Mouse (Mus musculus) liver, embryonic 14.5 days (tissue): Measurements from ENCODE around the gene Gm21964. TPM values are rescaled to one million over a fixed set of nuclear protein-coding genes. Genes with fewer than 3 reads are reported as not detected.

ENCODE experiments used
- ATAC-seq: fragments of 200-750 bp; cut with Nextera tagmentation; 2 replicates; pipeline ENCODE4 v1.8.0; 2017; ENCODE audit warnings: moderate number of reproducible peaks, mild to moderate bottlenecking, moderate library complexity; ENCODE audit not compliant: insufficient read depth
- DNase-seq, 3 experiments: peaks; one replicate each; pipeline ENCODE4 v3.0.0-alpha.2; 2012 to 2013; ENCODE audit warnings: low read depth in 3 of 3, low spot score in 3 of 3
- H3K27ac ChIP-seq: fragments of 300-500 bp; sonication (generic); 2 replicates; pipeline ENCODE4 v1.5.1; 2014; ENCODE audit warnings: moderate library complexity, mild to moderate bottlenecking, control low read depth, inconsistent platforms
- H3K27me3 ChIP-seq: fragments of 300-500 bp; sonication (generic); 2 replicates; pipeline ENCODE4 v1.6.1; 2014; ENCODE audit warnings: mild to moderate bottlenecking, low read length, moderate library complexity; ENCODE audit not compliant: control insufficient read depth, insufficient read depth
- H3K36me3 ChIP-seq: fragments of 300-500 bp; sonication (generic); replicated peaks from 2 replicates; pipeline ENCODE4 v1.6.1; 2014; ENCODE audit warnings: low read depth; ENCODE audit not compliant: control insufficient read depth, insufficient read depth
- H3K4me1 ChIP-seq, 2 experiments: fragments of 200-500 bp in 1 of 2; fragments of 300-500 bp in 1 of 2; sonication (generic) in 1 of 2; replicated peaks; 2 replicates each; pipeline ENCODE4 v1.6.1; 2012 to 2014; ENCODE audit warnings: antibody characterized with exemption in 1 of 2, inconsistent platforms in 1 of 2, low read length in 1 of 2; ENCODE audit not compliant: control insufficient read depth in 2 of 2, insufficient read depth in 2 of 2
- H3K4me2 ChIP-seq: fragments of 300-500 bp; sonication (generic); 2 replicates; pipeline ENCODE4 v1.6.1; 2014; ENCODE audit warnings: low read depth, mild to moderate bottlenecking, control low read depth, moderate library complexity
- H3K4me3 ChIP-seq, 2 experiments: fragments of 200-500 bp in 1 of 2; fragments of 300-500 bp in 1 of 2; sonication (generic) in 1 of 2; 2 replicates each; pipeline ENCODE4 v1.5.1; 2012 to 2014; ENCODE audit warnings: low read depth in 2 of 2, low read length in 2 of 2, mild to moderate bottlenecking in 2 of 2, control low read depth in 1 of 2, inconsistent platforms in 1 of 2, moderate library complexity in 1 of 2; ENCODE audit not compliant: insufficient read depth in 1 of 2
- H3K9ac ChIP-seq: fragments of 300-500 bp; sonication (generic); replicated peaks from 2 replicates; pipeline ENCODE4 v1.6.1; 2014; ENCODE audit warnings: mild to moderate bottlenecking, control low read depth, moderate library complexity
- H3K9me3 ChIP-seq: fragments of 300-500 bp; sonication (generic); 2 replicates; pipeline ENCODE4 v1.6.1; 2016; ENCODE audit warnings: low read length, mixed read lengths; ENCODE audit not compliant: control insufficient read depth
- CTCF ChIP-seq: IDR thresholded peaks from 2 replicates; pipeline ENCODE4 v1.5.1; 2016; ENCODE audit warnings: antibody characterized with exemption, low read depth, control low read depth
- EP300 ChIP-seq: IDR thresholded peaks from 2 replicates; pipeline ENCODE4 v1.6.1; 2016; ENCODE audit warnings: antibody characterized with exemption, low read depth
- WGBS: fragments of 180-500 bp; shearing (Covaris S2); extraction: QIAGEN DNeasy Blood & Tissue Kit; methylation state at CpG from one replicate; pipeline ENCODE4 v1.1.7; 2014; ENCODE audit not compliant: insufficient replicate concordance; 5-methylcytosine and 5-hydroxymethylcytosine counted together
- polyA plus RNA-seq, 2 experiments: library from polyadenylated mRNA; depleted of rRNA in 1 of 2; stranded (reverse) in 1 of 2; unstranded in 1 of 2; fragments of >200 nt; fragmentation: Nextera tagmentation in 1 of 2; extraction: Ambion mirVana in 1 of 2; gene quantifications; 2 replicates each; pipeline versions ENCODE4 v1.2.1 to v1.2.3; 2012 to 2014

Gene Gm21964
- polyA plus RNA-seq, 2 experiments = not detected

DNA sequence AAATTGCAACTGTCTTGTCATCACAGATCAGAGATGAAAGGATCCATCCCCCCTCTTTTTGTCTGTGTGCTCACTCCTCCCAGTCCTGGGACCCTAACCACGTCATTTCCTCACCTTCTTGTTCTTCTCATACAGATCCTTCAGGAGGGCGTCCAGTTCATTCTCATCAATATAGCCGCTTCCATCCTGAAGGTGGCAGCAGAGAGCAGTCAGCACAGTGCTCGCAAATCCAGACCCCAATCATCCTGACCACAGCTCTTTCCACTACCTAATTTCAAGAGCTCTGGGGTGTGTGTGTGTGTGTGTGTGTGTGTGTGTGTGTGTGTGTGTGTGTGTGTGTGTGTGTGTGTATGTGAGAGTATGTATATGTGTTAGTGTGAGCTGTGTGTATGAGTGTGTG lies 44.5 kb downstream of the Gm21964 start:
- Histone ChIP-seq H3K4me3 (no peak overlapping the region), H3K4me2 (no peak overlapping the region), H3K36me3 (no peaks in the 10 kb centered on the region), H3K9ac (no peak overlapping the region), H3K27me3 (no peaks in the 10 kb centered on the region), H3K27ac (no peak overlapping the region), H3K4me1 (no peaks in the 10 kb centered on the region), H3K9me3 (no peaks in the 10 kb centered on the region)
- no peak for ATAC-seq
- DNase-seq = peak in 2 of 3 experiments; percentile 4 to 7
- WGBS = 1% methylated on average over 4 of the region's 4 CpGs
- TF ChIP-seq EP300 (no peak), CTCF (peak; percentile 84)

DNA sequence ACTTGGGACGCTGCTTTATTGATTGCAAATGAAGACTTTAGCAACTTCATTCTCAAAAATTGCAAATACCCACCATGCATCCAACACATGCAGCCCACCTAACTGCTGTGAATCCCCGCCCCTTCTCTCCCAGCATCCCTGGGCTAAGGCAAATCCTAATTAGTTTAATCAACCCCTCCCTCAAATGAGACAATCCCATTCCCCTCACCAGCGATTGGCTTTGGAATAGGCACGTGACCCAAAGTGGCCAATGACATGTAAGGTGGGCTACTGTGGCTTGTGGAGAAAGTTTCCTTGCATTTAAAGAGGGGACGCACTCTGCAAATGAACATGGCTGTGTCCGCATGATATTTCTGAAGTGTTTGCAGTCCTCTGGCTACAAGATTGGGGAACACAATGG lies 51.9 kb downstream of the Gm21964 start:
- 53% methylated on average over 6 of the region's 6 CpGs for WGBS
- no peak for ATAC-seq
- H3K27ac ChIP-seq = no peak overlapping the region
- H3K4me2 ChIP-seq = no peak overlapping the region
- H3K4me1 ChIP-seq = no peaks in the 10 kb centered on the region
- no peaks in the 10 kb centered on the region for H3K9me3 ChIP-seq
- H3K9ac ChIP-seq = no peak overlapping the region
- no peak overlapping the region for H3K4me3 ChIP-seq
- no peak for DNase-seq
- TF ChIP-seq EP300 = no peak
- no peaks in the 10 kb centered on the region for H3K27me3 ChIP-seq
- H3K36me3 ChIP-seq = no peaks in the 10 kb centered on the region

Other genes with a start within 250 kb of the Gm21964 start
- gene Phlpp2, start 232.7 kb upstream of the Gm21964 start, polyA plus RNA-seq (2012; rRNA removed) = 6.5 TPM in 2 replicates
- 3.1 and 3.9 TPM in 2 replicates for gene Phlpp2, start 232.7 kb upstream of the Gm21964 start, polyA plus RNA-seq (2014; fragmentation: Nextera tagmentation; extraction: Ambion mirVana)
- 0.02 and 0.04 TPM in 2 replicates for gene Marveld3, start 139.0 kb upstream of the Gm21964 start, polyA plus RNA-seq (2012; rRNA removed)
- 0.09 TPM in 1 of 2 replicates, not detected in the other for gene Marveld3, start 139.0 kb upstream of the Gm21964 start, polyA plus RNA-seq (2014; fragmentation: Nextera tagmentation; extraction: Ambion mirVana)
- gene Tat, start 110.8 kb upstream of the Gm21964 start, polyA plus RNA-seq (2012; rRNA removed) = 0.25 TPM in 2 replicates
- gene Tat, start 110.8 kb upstream of the Gm21964 start, polyA plus RNA-seq (2014; fragmentation: Nextera tagmentation; extraction: Ambion mirVana) = 0.13 and 0.27 TPM in 2 replicates
- gene Chst4, start 61.5 kb upstream of the Gm21964 start, polyA plus RNA-seq (2012; rRNA removed) = 0.02 TPM in 1 of 2 replicates, not detected in the other
- not detected in 2 replicates for gene Chst4, start 61.5 kb upstream of the Gm21964 start, polyA plus RNA-seq (2014; fragmentation: Nextera tagmentation; extraction: Ambion mirVana)
- 0.23 and 0.36 TPM in 2 replicates for gene Zfp612, start 21.5 kb upstream of the Gm21964 start, polyA plus RNA-seq (2012; rRNA removed)
- 0.52 and 0.92 TPM in 2 replicates for gene Zfp612, start 21.5 kb upstream of the Gm21964 start, polyA plus RNA-seq (2014; fragmentation: Nextera tagmentation; extraction: Ambion mirVana)
- gene Gm17720, start 1.5 kb downstream of the Gm21964 start, polyA plus RNA-seq (2012; rRNA removed) = not detected in 2 replicates
- gene Gm17720, start 1.5 kb downstream of the Gm21964 start, polyA plus RNA-seq (2014; fragmentation: Nextera tagmentation; extraction: Ambion mirVana) = not detected in 2 replicates
- not detected in 2 replicates for gene Calb2, start 67.0 kb downstream of the Gm21964 start, polyA plus RNA-seq (2012; rRNA removed)
- not detected in 2 replicates for gene Calb2, start 67.0 kb downstream of the Gm21964 start, polyA plus RNA-seq (2014; fragmentation: Nextera tagmentation; extraction: Ambion mirVana)
- 1.8 and 2.5 TPM in 2 replicates for gene Cmtr2, start 114.5 kb downstream of the Gm21964 start, polyA plus RNA-seq (2012; rRNA removed)
- gene Cmtr2, start 114.5 kb downstream of the Gm21964 start, polyA plus RNA-seq (2014; fragmentation: Nextera tagmentation; extraction: Ambion mirVana) = 3.1 and 4.0 TPM in 2 replicates
- 0.05 and 0.10 TPM in 2 replicates for gene Hydin, start 165.8 kb downstream of the Gm21964 start, polyA plus RNA-seq (2012; rRNA removed)
- gene Hydin, start 165.8 kb downstream of the Gm21964 start, polyA plus RNA-seq (2014; fragmentation: Nextera tagmentation; extraction: Ambion mirVana) = 0.03 TPM in 2 replicates